Mouse (Mus musculus): Measurements from ENCODE around the gene Fnbp1l. TPM values are rescaled to one million over a fixed set of nuclear protein-coding genes. Genes with fewer than 3 reads are reported as not detected.

Fnbp1l gene
- polyA plus RNA-seq, 1 experiment from 2014 or later: 37.3 TPM

DNA sequence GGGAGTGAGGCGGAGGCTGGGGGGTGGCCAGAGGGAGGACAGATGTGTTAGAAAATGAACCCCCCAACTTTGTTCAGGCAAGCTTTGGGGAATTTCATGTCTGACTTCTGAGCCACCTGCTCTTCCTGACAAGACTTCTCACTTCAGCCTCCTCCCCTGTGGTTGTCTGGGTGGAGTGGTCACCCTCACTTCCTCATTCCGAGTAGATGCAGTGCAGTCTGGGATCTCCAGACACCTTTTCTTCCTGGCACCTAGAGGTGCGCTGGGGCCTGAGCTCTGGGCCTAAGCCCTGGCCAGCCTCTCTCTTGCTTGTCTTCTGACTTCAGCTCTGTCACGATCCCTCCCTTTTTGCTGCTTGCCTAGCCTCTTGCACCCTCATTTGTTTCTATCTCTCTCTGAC, 98.6 kb downstream of the Fnbp1l start:
- 80% methylated on average over 4 of the region's 4 CpGs for WGBS
- no peak overlapping the region for H3K27ac ChIP-seq (replicated peaks)
- no peak for ATAC-seq (ENCODE audit: insufficient number of reproducible peaks, low FRiP score, low TSS enrichment, low read depth)
- no peaks in the 10 kb centered on the region for H3K9me3 ChIP-seq (replicated peaks)
- H3K4me3 ChIP-seq (replicated peaks): no peak overlapping the region
- no peak overlapping the region for H3K9ac ChIP-seq
- peaks cover 36% of the 10 kb centered on the region for H3K4me1 ChIP-seq
- no peaks in the 10 kb centered on the region; the same call in 1 of the 2 replicates for H3K36me3 ChIP-seq
- no peak overlapping the region for H3K4me2 ChIP-seq (replicated peaks)
- no peaks in the 10 kb centered on the region for H3K27me3 ChIP-seq

DNA sequence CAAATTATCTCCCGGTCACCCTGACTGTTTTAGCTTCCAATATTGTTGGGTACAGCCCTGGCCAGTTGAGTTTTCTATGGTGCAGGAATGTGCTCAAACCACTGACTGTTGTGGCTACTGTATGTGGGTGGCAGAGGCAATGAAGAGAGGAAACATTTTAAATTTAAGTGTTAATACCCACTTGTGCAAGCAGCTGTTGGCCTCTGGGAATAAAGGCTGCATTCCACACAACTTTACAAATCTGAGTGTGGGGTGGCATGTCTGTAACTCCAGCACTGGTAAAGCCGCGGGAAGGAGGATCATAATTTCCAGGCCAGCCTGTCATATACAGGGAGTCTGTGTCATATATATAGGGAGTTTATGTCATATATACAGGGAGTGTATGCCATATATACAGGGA, 99.2 kb downstream of the Fnbp1l start:
- Histone ChIP-seq H3K4me2 (replicated peaks) (no peak overlapping the region), H3K27ac (replicated peaks) (no peak overlapping the region), H3K9me3 (replicated peaks) (no peaks in the 10 kb centered on the region), H3K4me1 (peaks cover 41% of the 10 kb centered on the region), H3K9ac (no peak overlapping the region), H3K27me3 (no peaks in the 10 kb centered on the region), H3K36me3 (no peaks in the 10 kb centered on the region; the same call in 1 of the 2 replicates), H3K4me3 (replicated peaks) (no peak overlapping the region)
- WGBS: 68% methylated on average over 3 of the region's 3 CpGs
- no peak for ATAC-seq (ENCODE audit: insufficient number of reproducible peaks, low FRiP score, low TSS enrichment, low read depth)

DNA sequence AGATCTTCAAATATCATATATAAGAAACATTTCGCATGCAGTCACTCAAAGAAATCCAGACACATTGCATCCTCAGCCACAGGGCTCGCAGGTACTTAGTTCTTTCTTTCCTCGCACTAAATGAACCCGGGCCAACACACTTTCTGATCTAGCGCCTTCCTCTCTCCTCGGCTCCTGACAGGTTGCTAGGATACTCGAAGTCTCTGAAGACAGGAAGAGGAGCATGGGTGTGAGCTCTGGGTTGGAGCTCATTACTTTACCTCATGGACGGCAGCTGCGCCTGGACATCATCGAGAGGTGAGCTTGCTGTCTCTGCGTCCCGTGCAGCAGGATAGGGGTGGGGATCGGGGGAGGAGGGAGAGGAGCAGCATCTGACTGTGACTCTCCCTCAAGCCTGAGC, 100.4 kb downstream of the Fnbp1l start:
- H3K27me3 ChIP-seq: no peaks in the 10 kb centered on the region
- H3K4me1 ChIP-seq: peaks cover 44% of the 10 kb centered on the region
- no peaks in the 10 kb centered on the region for H3K9me3 ChIP-seq (replicated peaks)
- H3K36me3 ChIP-seq: no peaks in the 10 kb centered on the region
- no peak overlapping the region for H3K27ac ChIP-seq (replicated peaks)
- H3K4me2 ChIP-seq (replicated peaks): no peak overlapping the region
- WGBS: 34% methylated on average over 13 of the region's 13 CpGs
- no peak overlapping the region for H3K4me3 ChIP-seq (replicated peaks)
- H3K9ac ChIP-seq: no peak overlapping the region
- ATAC-seq (ENCODE audit: insufficient number of reproducible peaks, low FRiP score, low TSS enrichment, low read depth): no peak

DNA sequence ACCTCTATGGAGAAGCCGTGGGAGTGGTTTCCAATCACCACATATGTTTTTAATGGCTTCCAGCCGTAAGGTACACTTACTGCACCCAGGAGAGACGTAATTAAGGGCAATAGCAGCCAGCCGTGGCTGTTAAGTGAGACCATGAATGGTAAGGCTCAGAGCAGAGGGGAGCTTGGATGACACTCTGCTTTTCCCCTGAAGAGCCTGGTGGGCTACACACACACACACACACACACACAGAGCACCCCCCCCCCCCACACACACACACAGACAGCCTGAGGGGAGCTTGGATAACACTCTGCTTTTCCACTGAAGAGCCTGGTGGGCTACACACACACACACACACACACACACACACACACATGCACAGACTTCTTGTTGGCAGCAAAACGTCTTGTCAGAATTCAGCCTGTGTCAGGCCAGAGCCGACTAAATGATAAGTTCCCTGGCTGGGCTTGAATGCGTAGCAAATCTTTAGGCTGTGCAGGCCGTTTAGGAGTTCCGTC, 101.2 kb downstream of the Fnbp1l start:
- Histone ChIP-seq H3K4me1 (peaks cover 44% of the 10 kb centered on the region), H3K27ac (replicated peaks) (peak overlapping the region; percentile 63), H3K4me2 (replicated peaks) (0 out of 2 replicates have a peak overlapping the region, but pooled peaks have one; percentile 13), H3K9me3 (replicated peaks) (no peaks in the 10 kb centered on the region), H3K9ac (no peak overlapping the region), H3K27me3 (no peaks in the 10 kb centered on the region), H3K4me3 (replicated peaks) (no peak overlapping the region), H3K36me3 (no peaks in the 10 kb centered on the region)
- WGBS: 22% methylated on average over 9 of the region's 9 CpGs
- peak; percentile 88 for ATAC-seq (ENCODE audit: insufficient number of reproducible peaks, low FRiP score, low TSS enrichment, low read depth)

DNA sequence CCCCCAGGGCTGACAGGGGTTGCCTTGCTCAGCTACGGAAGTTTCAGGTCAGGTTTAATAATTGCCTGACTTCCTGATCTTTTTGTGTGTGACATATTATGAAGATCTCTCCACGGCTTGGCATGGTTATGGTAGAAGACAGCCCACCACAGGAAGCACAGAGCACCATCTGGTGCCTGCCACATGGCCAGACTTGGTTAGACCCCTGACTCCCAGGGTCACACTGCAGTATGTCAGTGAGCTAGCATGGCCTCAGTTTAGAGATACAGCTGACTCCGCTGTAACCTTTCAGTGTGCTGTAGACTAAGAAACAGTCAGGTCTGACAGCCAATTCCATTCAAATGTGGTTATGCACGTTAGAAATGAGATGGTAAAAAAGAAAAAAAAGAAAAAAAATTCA, 101.8 kb downstream of the Fnbp1l start:
- 0 out of 2 replicates have a peak overlapping the region, but pooled peaks have one; percentile 13 for H3K4me2 ChIP-seq (replicated peaks)
- 31% methylated on average over 4 of the region's 4 CpGs for whole genome bisulfite sequencing
- H3K4me1 ChIP-seq: peaks cover 44% of the 10 kb centered on the region
- H3K36me3 ChIP-seq: peaks cover 3% of the 10 kb centered on the region; the same call in 1 of the 2 replicates
- peak overlapping the region; percentile 63 for H3K27ac ChIP-seq (replicated peaks)
- no peak for ATAC-seq (ENCODE audit: insufficient number of reproducible peaks, low FRiP score, low TSS enrichment, low read depth)
- no peaks in the 10 kb centered on the region for H3K27me3 ChIP-seq
- no peak overlapping the region for H3K4me3 ChIP-seq (replicated peaks)
- no peaks in the 10 kb centered on the region for H3K9me3 ChIP-seq (replicated peaks)
- H3K9ac ChIP-seq: no peak overlapping the region

DNA sequence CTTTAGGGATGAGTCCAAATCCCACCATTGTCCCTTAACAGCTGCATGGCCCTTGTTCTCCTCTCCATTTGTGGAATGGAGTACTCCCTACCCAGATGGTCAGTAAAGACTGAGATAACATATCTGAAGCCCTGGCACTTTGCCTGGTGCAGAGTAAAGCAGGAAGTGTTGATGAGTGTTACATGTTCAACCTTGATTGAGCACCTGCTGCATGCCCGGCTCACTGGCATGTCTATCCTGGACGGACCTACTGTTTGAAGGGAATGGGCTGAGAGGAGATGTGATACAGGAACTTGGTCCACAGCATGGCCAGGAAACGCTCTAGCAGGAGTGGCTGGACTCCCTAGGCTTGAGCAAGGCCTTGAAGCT, 103.2 kb downstream of the Fnbp1l start:
- 85% methylated on average over 3 of the region's 3 CpGs for WGBS
- H3K4me1 ChIP-seq: peaks cover 44% of the 10 kb centered on the region

DNA sequence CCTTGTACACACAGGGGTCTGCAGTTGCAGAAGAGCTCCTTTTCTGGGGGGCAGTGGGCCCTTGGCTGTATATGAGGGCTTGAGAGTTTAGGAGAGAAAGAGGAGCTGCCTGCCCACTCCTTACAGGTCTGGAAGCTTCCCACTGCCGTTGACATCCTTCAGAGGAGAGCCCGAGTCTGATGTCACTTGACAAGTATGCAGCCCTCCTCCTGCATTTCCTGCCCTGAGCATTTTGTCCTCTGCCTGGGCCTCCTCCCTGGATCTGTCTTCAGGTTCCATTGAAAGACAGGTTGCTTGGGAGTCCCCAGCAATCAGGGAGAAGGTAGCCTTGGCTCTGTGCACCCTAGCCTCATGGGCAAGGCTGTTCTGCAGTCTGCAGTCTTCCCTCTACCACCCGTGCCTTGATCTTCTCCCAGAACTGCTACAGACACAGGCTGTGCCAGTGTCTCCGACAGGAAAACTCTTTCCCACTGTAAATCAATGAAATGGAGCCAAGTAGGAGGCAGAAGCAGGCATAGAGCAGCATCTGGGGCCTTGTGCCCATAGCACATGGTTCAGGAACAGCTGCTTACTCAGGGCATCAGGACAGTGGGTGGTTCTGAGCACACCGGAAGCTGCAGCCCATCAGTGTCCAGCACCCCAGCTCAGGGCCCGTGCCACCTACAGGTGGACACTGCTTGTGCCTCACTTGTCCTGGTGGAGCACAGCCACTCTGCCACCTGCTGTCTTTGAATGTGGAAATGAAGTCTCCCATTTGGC, 103.8 kb downstream of the Fnbp1l start:
- 59% methylated on average over 6 of the region's 6 CpGs for WGBS
- H3K27me3 ChIP-seq: no peaks in the 10 kb centered on the region
- peaks cover 44% of the 10 kb centered on the region for H3K4me1 ChIP-seq
- peaks cover 5% of the 10 kb centered on the region; the same call in 1 of the 2 replicates for H3K36me3 ChIP-seq
- ATAC-seq (ENCODE audit: insufficient number of reproducible peaks, low FRiP score, low TSS enrichment, low read depth): no peak
- no peak overlapping the region for H3K9ac ChIP-seq
- no peak overlapping the region for H3K4me2 ChIP-seq (replicated peaks)
- no peak overlapping the region for H3K27ac ChIP-seq (replicated peaks)
- H3K4me3 ChIP-seq (replicated peaks): no peak overlapping the region
- H3K9me3 ChIP-seq (replicated peaks): no peaks in the 10 kb centered on the region

More for the DNA sequence above, 103.2 kb downstream of the Fnbp1l start:
- no peaks in the 10 kb centered on the region for H3K27me3 ChIP-seq
- no peak overlapping the region for H3K4me2 ChIP-seq (replicated peaks)
- peaks cover 5% of the 10 kb centered on the region; the same call in 1 of the 2 replicates for H3K36me3 ChIP-seq
- no peak overlapping the region for H3K4me3 ChIP-seq (replicated peaks)
- ATAC-seq (ENCODE audit: insufficient number of reproducible peaks, low FRiP score, low TSS enrichment, low read depth): no peak
- no peaks in the 10 kb centered on the region for H3K9me3 ChIP-seq (replicated peaks)
- H3K27ac ChIP-seq (replicated peaks): no peak overlapping the region
- H3K9ac ChIP-seq: no peak overlapping the region

DNA sequence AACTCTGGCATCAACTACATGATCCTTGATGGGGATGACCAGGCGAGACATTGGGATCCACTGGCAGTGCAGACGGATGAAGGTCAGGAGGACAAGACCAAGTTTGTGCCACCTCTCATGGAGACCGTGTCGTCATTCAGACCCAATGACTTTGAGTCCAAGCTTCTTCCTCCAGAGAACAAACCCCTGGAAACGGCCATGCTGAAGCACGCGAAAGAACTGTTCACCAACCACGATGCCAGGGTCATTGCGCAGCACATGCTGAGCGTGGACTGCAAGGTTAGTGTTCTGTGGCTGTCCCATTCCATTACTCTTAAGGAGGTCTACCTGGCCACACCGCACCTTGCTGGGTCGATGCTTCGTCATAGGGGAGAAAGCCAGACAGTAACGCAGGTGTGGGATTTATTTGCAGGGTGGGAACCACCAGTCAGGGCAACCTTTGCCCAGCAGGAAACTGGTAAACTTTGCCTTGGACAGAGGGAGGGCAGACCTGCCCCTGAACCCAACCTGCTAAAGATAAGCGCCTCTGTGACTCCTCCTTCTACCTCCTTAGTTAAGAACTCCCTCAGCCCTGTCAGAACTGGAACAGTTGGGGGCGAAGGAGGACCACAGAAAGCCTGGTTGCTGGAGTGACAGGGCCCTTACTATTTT, 106.7 kb downstream of the Fnbp1l start:
- H3K27ac ChIP-seq (replicated peaks): no peak overlapping the region
- H3K36me3 ChIP-seq: peaks cover 5% of the 10 kb centered on the region; the same call in 1 of the 2 replicates
- H3K9ac ChIP-seq: no peak overlapping the region
- H3K4me1 ChIP-seq: peaks cover 40% of the 10 kb centered on the region
- no peaks in the 10 kb centered on the region for H3K9me3 ChIP-seq (replicated peaks)
- no peak overlapping the region for H3K4me2 ChIP-seq (replicated peaks)
- ATAC-seq (ENCODE audit: insufficient number of reproducible peaks, low FRiP score, low TSS enrichment, low read depth): no peak
- no peak overlapping the region for H3K4me3 ChIP-seq (replicated peaks)
- H3K27me3 ChIP-seq: no peaks in the 10 kb centered on the region
- WGBS: 92% methylated on average over 16 of the region's 16 CpGs

DNA sequence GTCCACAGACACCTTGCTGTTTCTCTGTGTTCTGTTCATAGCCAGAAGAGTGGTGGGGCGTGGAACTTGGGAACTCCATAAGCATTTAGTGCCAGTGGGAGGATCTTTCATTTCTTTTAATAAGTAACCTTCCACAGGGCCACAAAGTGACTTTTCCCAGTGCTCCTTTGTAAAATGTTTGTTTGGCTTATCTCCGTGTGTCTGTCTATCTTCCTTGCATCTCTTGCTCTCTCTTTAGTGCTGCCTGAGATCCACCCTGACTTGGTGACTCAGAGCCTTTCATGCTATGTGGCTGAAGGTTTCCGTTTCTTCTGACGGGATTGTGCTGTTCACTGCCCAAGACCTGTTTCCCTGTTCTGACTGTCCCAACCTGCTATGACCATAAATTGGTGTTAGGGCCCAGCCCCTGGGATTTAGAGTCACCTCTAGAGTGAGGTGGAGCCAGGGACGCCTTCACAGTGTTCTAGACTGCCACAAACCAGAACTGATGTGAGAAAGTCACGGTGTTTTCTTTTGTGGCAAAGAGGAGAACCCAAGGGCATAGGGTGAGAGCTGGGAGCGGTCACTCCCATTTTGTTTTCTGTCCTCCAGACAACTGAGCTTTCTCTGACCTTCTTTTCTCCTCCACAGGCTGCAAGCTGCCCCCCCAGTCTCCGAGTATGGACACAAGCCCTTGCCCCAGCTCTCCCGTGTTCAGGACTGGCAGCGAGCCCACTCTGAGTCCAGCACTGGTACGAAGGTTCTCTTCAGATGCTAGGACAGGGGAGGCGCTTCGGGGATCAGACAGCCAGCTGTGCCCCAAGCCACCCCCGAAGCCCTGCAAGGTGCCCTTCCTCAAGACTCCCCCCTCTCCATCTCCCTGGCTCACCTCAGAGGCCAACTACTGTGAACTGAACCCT, 107.5 kb downstream of the Fnbp1l start:
- H3K4me1 ChIP-seq: peaks cover 32% of the 10 kb centered on the region
- ATAC-seq (ENCODE audit: insufficient number of reproducible peaks, low FRiP score, low TSS enrichment, low read depth): no peak
- no peak overlapping the region for H3K9ac ChIP-seq
- no peaks in the 10 kb centered on the region for H3K9me3 ChIP-seq (replicated peaks)
- H3K4me3 ChIP-seq (replicated peaks): no peak overlapping the region
- no peak overlapping the region for H3K27ac ChIP-seq (replicated peaks)
- no peaks in the 10 kb centered on the region for H3K27me3 ChIP-seq
- H3K4me2 ChIP-seq (replicated peaks): no peak overlapping the region
- 85% methylated on average over 14 of the region's 14 CpGs for WGBS
- peaks cover 5% of the 10 kb centered on the region; the same call in 1 of the 2 replicates for H3K36me3 ChIP-seq

DNA sequence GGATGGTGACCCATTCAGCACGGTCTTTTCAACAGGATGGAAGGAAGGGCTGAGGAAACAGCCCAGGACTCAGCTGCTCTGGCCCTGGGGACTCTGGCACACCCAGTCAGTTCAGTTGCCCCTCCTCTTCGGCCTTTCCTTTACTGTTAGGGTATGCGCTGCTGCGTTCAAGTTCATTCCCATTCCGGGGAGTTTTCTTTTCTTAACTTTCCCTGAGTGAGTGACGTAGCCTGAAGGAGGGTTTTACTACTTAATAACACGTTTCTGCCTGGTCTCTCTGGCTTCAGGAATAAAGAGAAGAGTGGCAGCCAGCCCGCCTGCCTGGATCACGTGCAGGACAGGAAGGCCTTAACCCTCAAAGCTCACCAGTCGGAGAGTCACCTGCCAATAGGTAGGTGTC, 108.6 kb downstream of the Fnbp1l start:
- no peak overlapping the region for H3K9ac ChIP-seq
- H3K36me3 ChIP-seq: peaks cover 5% of the 10 kb centered on the region; the same call in 1 of the 2 replicates
- no peak overlapping the region for H3K4me2 ChIP-seq (replicated peaks)
- H3K27me3 ChIP-seq: no peaks in the 10 kb centered on the region
- H3K9me3 ChIP-seq (replicated peaks): no peaks in the 10 kb centered on the region
- no peak overlapping the region for H3K4me3 ChIP-seq (replicated peaks)
- H3K4me1 ChIP-seq: peaks cover 32% of the 10 kb centered on the region
- no peak for ATAC-seq (ENCODE audit: insufficient number of reproducible peaks, low FRiP score, low TSS enrichment, low read depth)
- WGBS: 48% methylated on average over 10 of the region's 10 CpGs
- no peak overlapping the region for H3K27ac ChIP-seq (replicated peaks)

Measured in embryonic facial prominence, embryonic 15.5 days (tissue).